Mouse (Mus musculus): ENCODE measurements at regions not wholly inside any gene's neighbourhood (a gene's known extent, or its start where the extent isn't known, plus 50 kb on each side); places are given as distances from the start of the nearest gene placed in this dataset.
A peak's percentile ranks its signal among the peaks of the same experiment; 100 is the strongest.

- no peaks in the 10 kb centered on the region for H3K36me3 ChIP-seq
- H3K27ac ChIP-seq (replicated peaks) = no peak overlapping the region
- H3K9me3 ChIP-seq = no peaks in the 10 kb centered on the region
- H3K9ac ChIP-seq = no peak overlapping the region
- H3K4me2 ChIP-seq = no peak overlapping the region
- no peak overlapping the region for H3K4me3 ChIP-seq
- no peak for ATAC-seq (ENCODE audit: low FRiP score, low read depth)
- no peaks in the 10 kb centered on the region for H3K27me3 ChIP-seq
- no peaks in the 10 kb centered on the region for H3K4me1 ChIP-seq (replicated peaks)
- 74% methylated on average over 10 of the region's 10 CpGs for WGBS
Measured at GRCm38 (mm10) chr5:75880088-75880684, 98.1 kb downstream of the Kdr start.

GRCm38 (mm10) chr5:75878361-75878760 lies 99.9 kb downstream of the Kdr start:
- Histone ChIP-seq H3K4me1 (replicated peaks) (no peaks in the 10 kb centered on the region), H3K9ac (no peak overlapping the region), H3K4me3 (no peak overlapping the region), H3K27ac (replicated peaks) (no peak overlapping the region), H3K36me3 (no peaks in the 10 kb centered on the region), H3K4me2 (no peak overlapping the region), H3K9me3 (no peaks in the 10 kb centered on the region), H3K27me3 (no peaks in the 10 kb centered on the region)
- 83% methylated on average over 8 of the region's 8 CpGs for WGBS
- no peak for ATAC-seq (ENCODE audit: low FRiP score, low read depth)

- no peak overlapping the region for H3K4me2 ChIP-seq
- WGBS = 75% methylated on average over 4 of the region's 4 CpGs
- ATAC-seq (ENCODE audit: low FRiP score, low read depth) = no peak
Measured at GRCm38 (mm10) chr5:75877609-75877971, 100.7 kb downstream of the Kdr start.

GRCm38 (mm10) chr5:75876871-75877608 lies 101.2 kb downstream of the Kdr start:
- no peaks in the 10 kb centered on the region for H3K9me3 ChIP-seq
- no peak overlapping the region for H3K9ac ChIP-seq
- no peak for ATAC-seq (ENCODE audit: low FRiP score, low read depth)
- no peaks in the 10 kb centered on the region for H3K4me1 ChIP-seq (replicated peaks)
- no peaks in the 10 kb centered on the region for H3K36me3 ChIP-seq
- H3K4me3 ChIP-seq = no peak overlapping the region
- 68% methylated on average over 9 of the region's 9 CpGs for WGBS
- no peaks in the 10 kb centered on the region for H3K27me3 ChIP-seq
- no peak overlapping the region for H3K27ac ChIP-seq (replicated peaks)
- H3K4me2 ChIP-seq = no peak overlapping the region

More at GRCm38 (mm10) chr5:75877609-75877971, 100.7 kb downstream of the Kdr start:
- H3K4me3 ChIP-seq = no peak overlapping the region
- no peaks in the 10 kb centered on the region for H3K9me3 ChIP-seq
- 0 out of 2 replicates have a peak overlapping the region, but pooled peaks have one; percentile 38 for H3K27ac ChIP-seq (replicated peaks)
- H3K27me3 ChIP-seq = no peaks in the 10 kb centered on the region
- no peak overlapping the region for H3K9ac ChIP-seq
- H3K4me1 ChIP-seq (replicated peaks) = no peaks in the 10 kb centered on the region
- no peaks in the 10 kb centered on the region for H3K36me3 ChIP-seq

GRCm38 (mm10) chr5:75871120-75871519 lies 107.1 kb downstream of the Kdr start:
- Histone ChIP-seq H3K4me1 (replicated peaks) (no peaks in the 10 kb centered on the region), H3K9me3 (no peaks in the 10 kb centered on the region), H3K27me3 (no peaks in the 10 kb centered on the region), H3K9ac (no peak overlapping the region), H3K36me3 (no peaks in the 10 kb centered on the region), H3K27ac (replicated peaks) (no peak overlapping the region), H3K4me3 (no peak overlapping the region), H3K4me2 (no peak overlapping the region)
- no peak for ATAC-seq (ENCODE audit: low FRiP score, low read depth)
- 30% methylated on average over 8 of the region's 8 CpGs for WGBS

- H3K4me2 ChIP-seq = no peak overlapping the region
- H3K27me3 ChIP-seq = no peaks in the 10 kb centered on the region
- H3K9ac ChIP-seq = no peak overlapping the region
- no peaks in the 10 kb centered on the region for H3K36me3 ChIP-seq
- no peaks in the 10 kb centered on the region for H3K4me1 ChIP-seq (replicated peaks)
- no peak for ATAC-seq (ENCODE audit: low FRiP score, low read depth)
- H3K27ac ChIP-seq (replicated peaks) = no peak overlapping the region
- WGBS = 86% methylated on average over 14 of the region's 14 CpGs
- H3K9me3 ChIP-seq = no peaks in the 10 kb centered on the region
- H3K4me3 ChIP-seq = no peak overlapping the region
Measured at GRCm38 (mm10) chr5:75870666-75871065, 107.6 kb downstream of the Kdr start.

GRCm38 (mm10) chr5:75869535-75869934 lies 108.7 kb downstream of the Kdr start:
- Histone ChIP-seq H3K4me1 (replicated peaks) (no peaks in the 10 kb centered on the region), H3K9me3 (no peaks in the 10 kb centered on the region), H3K27me3 (no peaks in the 10 kb centered on the region), H3K36me3 (no peaks in the 10 kb centered on the region), H3K4me2 (no peak overlapping the region), H3K4me3 (no peak overlapping the region), H3K9ac (no peak overlapping the region), H3K27ac (replicated peaks) (no peak overlapping the region)
- ATAC-seq (ENCODE audit: low FRiP score, low read depth) = no peak
- 26% methylated on average over 4 of the region's 4 CpGs for WGBS

GRCm38 (mm10) chr5:75865096-75865495 lies 113.2 kb downstream of the Kdr start:
- Histone ChIP-seq H3K4me1 (replicated peaks) (no peaks in the 10 kb centered on the region), H3K27me3 (no peaks in the 10 kb centered on the region), H3K9me3 (no peaks in the 10 kb centered on the region), H3K36me3 (no peaks in the 10 kb centered on the region), H3K27ac (replicated peaks) (no peak overlapping the region), H3K9ac (no peak overlapping the region), H3K4me2 (no peak overlapping the region), H3K4me3 (no peak overlapping the region)
- no peak for ATAC-seq (ENCODE audit: low FRiP score, low read depth)
- 93% methylated on average over 6 of the region's 6 CpGs for WGBS

GRCm38 (mm10) chr5:75863358-75863757 lies 114.9 kb downstream of the Kdr start:
- H3K9ac ChIP-seq = no peak overlapping the region
- ATAC-seq (ENCODE audit: low FRiP score, low read depth) = no peak
- H3K27me3 ChIP-seq = no peaks in the 10 kb centered on the region
- 69% methylated on average over 6 of the region's 6 CpGs for WGBS
- H3K9me3 ChIP-seq = no peaks in the 10 kb centered on the region
- H3K4me2 ChIP-seq = no peak overlapping the region
- no peaks in the 10 kb centered on the region for H3K4me1 ChIP-seq (replicated peaks)
- H3K27ac ChIP-seq (replicated peaks) = no peak overlapping the region
- H3K4me3 ChIP-seq = no peak overlapping the region
- H3K36me3 ChIP-seq = no peaks in the 10 kb centered on the region

- 18% methylated on average over 8 of the region's 8 CpGs for WGBS
- no peak overlapping the region for H3K4me2 ChIP-seq
Measured at GRCm38 (mm10) chr5:75862630-75862991, 115.6 kb downstream of the Kdr start.

GRCm38 (mm10) chr5:75861916-75862629 lies 116.2 kb downstream of the Kdr start:
- Histone ChIP-seq H3K36me3 (no peaks in the 10 kb centered on the region), H3K27ac (replicated peaks) (no peak overlapping the region), H3K9me3 (no peaks in the 10 kb centered on the region), H3K4me3 (no peak overlapping the region), H3K4me2 (no peak overlapping the region), H3K27me3 (no peaks in the 10 kb centered on the region), H3K4me1 (replicated peaks) (no peaks in the 10 kb centered on the region), H3K9ac (no peak overlapping the region)
- ATAC-seq (ENCODE audit: low FRiP score, low read depth) = no peak
- 36% methylated on average over 8 of the region's 8 CpGs for WGBS

More at GRCm38 (mm10) chr5:75862630-75862991, 115.6 kb downstream of the Kdr start:
- ATAC-seq (ENCODE audit: low FRiP score, low read depth) = peak; percentile 75; the same call in 1 of the 2 replicates
- no peaks in the 10 kb centered on the region for H3K36me3 ChIP-seq
- H3K27ac ChIP-seq (replicated peaks) = no peak overlapping the region
- no peaks in the 10 kb centered on the region for H3K27me3 ChIP-seq
- no peak overlapping the region for H3K4me3 ChIP-seq
- H3K9ac ChIP-seq = no peak overlapping the region
- no peaks in the 10 kb centered on the region for H3K4me1 ChIP-seq (replicated peaks)
- no peaks in the 10 kb centered on the region for H3K9me3 ChIP-seq

- no peak for ATAC-seq (ENCODE audit: low FRiP score, low read depth)
- WGBS = 90% methylated on average over 8 of the region's 8 CpGs
- no peak overlapping the region for H3K9ac ChIP-seq
Measured at GRCm38 (mm10) chr5:75859316-75859836, 118.9 kb downstream of the Kdr start.

More at GRCm38 (mm10) chr5:75859316-75859836, 118.9 kb downstream of the Kdr start:
- Histone ChIP-seq H3K27me3 (no peaks in the 10 kb centered on the region), H3K9me3 (no peaks in the 10 kb centered on the region), H3K4me2 (no peak overlapping the region), H3K27ac (replicated peaks) (no peak overlapping the region), H3K4me1 (replicated peaks) (no peaks in the 10 kb centered on the region), H3K36me3 (no peaks in the 10 kb centered on the region), H3K4me3 (no peak overlapping the region)

Data from hindbrain, embryonic 15.5 days (tissue).